Mouse (Mus musculus) CH12.LX (cell line): ENCODE results near the gene Oprd1.

Experiments used
- CTCF ChIP-seq, 2 experiments: IDR thresholded peaks in 1 of 2; conservative IDR thresholded peaks in 1 of 2; 2 replicates each; pipeline ENCODE4 v1.5.1; 2011 to 2012; ENCODE audit warnings: low read depth in 2 of 2, low read length in 2 of 2, improper control_type of control experiment in 1 of 2, inconsistent platforms in 1 of 2, mild to moderate bottlenecking in 1 of 2, moderate library complexity in 1 of 2
- EP300 ChIP-seq: IDR thresholded peaks from 2 replicates; pipeline ENCODE4 v1.6.1; 2011; ENCODE audit warnings: low read length, improper control_type of control experiment
- RAD21 ChIP-seq: IDR thresholded peaks from 2 replicates; pipeline ENCODE4 v1.6.1; 2011; ENCODE audit warnings: low read depth, mild to moderate bottlenecking, low read length, improper control_type of control experiment, moderate library complexity
- TBP ChIP-seq: conservative IDR thresholded peaks from 2 replicates; pipeline ENCODE4 v1.6.1; 2011; ENCODE audit warnings: low read depth, low read length, improper control_type of control experiment
- USF2 ChIP-seq: conservative IDR thresholded peaks from 2 replicates; pipeline ENCODE4 v1.6.1; 2011; ENCODE audit warnings: low read depth, low read length, improper control_type of control experiment
- ZC3H11A ChIP-seq: IDR thresholded peaks from 2 replicates; pipeline ENCODE4 v1.6.1; 2012; ENCODE audit warnings: low read depth, mild to moderate bottlenecking, inconsistent platforms, low read length, improper control_type of control experiment

GRCm38 (mm10) chr4:132075796-132076195 is 68.5 kb downstream of the Oprd1 start:
- no peak for TF ChIP-seq ZC3H11A
- no peak for TF ChIP-seq CTCF (conservative IDR thresholded peaks at IDR 0.05 in 1 of 2, IDR thresholded peaks at IDR 0.05 in 1 of 2; ENCODE audit: low read depth in 2 of 2, low read length in 2 of 2)
- no peak for TF ChIP-seq USF2
- TF ChIP-seq RAD21 = no peak
- TF ChIP-seq EP300 = no peak
- no peak for TF ChIP-seq TBP
